Mouse (Mus musculus) megakaryocyte progenitor cell, adult 5-6 weeks (primary cell): ENCODE measurements around the gene Tac4. TPM values are rescaled to one million over a fixed set of nuclear protein-coding genes. Genes with fewer than 3 reads are reported as not detected.

Experiments used
- ATAC-seq: replicated peaks from 2 replicates; pipeline ENCODE4 v1.8.0; 2016; ENCODE audit warnings: mild to moderate bottlenecking, moderate TSS enrichment, inconsistent platforms; ENCODE audit not compliant: poor library complexity
- total RNA-seq, 2 experiments: library from RNA; stranded (forward) in 1 of 2; stranded (reverse) in 1 of 2; fragments of 157-497, 149-512 nt in 1 of 2; fragments of 200-1000 nt in 1 of 2; gene quantifications; 2 replicates each; pipeline versions ENCODE4 v1.2.3 to v1.2.4; 2015 to 2017

The Tac4 gene
- total RNA-seq, 2 experiments from 2014 or later = not detected

DNA sequence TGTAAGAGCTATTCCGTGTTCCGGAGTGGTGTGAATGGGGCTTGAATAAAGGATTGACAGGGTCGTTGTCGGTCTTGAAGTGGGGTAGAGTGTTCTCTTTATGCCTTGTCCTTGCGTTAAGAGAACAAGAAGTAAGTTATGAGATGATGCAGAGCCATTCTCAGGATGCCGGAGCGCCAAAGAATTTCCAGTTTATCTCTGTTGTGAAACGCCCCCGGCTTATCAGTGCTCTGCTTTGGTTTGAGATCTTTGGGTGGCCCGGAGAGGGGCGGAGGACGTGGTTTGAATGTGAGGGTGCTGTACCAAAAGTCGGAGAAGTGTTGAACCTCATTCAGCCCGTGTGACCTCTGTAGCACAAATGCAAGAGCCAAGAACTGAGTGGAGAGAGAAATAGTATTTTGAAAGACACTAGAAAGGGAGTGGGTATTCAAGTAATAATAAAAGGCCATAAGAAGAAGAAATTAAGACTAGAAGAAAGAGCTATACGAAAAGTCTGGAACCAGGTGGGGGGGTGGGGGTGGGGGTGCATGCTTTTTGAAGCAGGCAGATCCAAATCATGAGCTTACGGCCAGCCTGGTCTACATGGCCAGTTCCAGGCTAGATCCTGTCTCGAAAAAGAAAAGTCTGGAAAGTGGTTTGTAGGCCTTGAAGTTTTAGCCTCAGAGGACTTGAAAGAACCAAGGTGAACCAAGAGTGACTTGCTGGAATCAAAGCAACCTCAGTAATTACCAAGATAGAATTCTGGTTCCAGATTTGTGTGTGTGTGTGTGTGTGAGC, 49.5 kb downstream of the Tac4 start:
- ATAC-seq = no peak

DNA sequence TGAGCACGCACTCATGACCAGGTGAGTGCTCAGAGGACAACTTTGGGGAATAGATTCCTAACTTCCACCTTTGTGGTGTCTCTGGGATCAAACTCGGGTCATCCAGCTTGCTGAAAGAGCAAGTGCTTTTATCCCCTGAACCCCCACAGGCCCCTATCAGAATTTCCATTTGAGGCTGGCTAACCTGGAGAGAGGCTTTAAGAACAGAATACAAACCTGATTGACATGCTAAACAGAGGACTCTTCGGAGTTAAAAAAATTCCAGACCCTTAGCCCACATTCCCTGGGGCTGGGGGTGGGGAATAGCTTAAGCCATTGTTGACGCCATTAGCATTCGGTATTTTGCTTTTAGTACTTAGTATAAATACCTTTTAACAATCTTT, 50.1 kb downstream of the Tac4 start:
- no peak for ATAC-seq

DNA sequence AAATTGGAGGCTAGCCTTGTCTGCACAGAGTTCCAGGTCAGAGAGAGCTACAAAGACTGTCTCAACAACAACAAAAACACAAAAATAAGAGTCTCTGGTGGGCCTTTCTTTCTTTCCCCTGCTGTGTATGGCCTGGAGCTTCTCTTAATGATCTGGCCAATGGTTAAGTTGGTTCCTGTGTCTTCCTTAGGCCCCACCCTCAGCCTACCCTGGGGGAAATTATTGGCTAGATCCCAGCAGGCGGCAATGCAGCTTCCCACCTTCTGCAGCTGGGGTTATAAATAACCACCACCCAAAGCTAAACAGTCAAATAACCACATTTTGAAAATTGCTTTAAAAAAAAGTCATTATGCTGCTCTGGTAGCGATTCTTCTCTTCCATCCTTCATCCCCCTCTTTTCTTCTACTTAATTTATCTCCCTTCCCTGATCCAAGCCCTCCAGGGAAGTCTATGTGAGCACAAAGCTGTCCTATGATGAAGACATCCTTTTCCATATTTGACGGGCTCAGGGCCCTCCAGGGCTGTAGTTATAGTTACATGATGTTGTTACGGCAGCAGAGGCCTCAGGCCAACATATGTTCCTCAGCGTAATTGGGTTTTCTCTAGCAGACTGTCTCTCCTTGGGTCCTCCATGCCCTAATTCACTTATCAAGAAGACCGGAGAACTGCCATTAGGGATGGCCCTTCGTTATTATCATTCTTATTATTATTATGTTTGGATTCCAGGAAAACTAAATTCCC, 54.1 kb downstream of the Tac4 start:
- ATAC-seq = no peak

DNA sequence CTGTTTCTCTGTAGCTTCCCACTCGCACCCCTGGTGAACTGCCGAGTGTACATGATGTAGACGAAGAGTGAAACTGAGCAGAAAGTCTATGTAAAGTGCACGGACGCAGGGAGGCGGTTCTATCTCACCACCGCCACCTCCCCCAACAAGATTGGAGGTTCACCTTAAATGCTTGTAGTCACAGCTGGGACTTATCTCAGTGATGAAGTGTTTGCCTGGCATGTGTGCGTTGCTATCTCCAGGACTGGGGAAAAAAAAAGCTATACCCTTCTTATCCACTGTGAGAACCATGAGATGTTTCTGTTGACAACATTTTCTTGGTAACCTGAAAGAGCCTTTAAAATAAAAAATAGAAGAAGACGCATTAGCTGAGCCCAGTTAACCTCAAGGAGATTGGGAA, 56.8 kb downstream of the Tac4 start:
- peak; percentile 81 for ATAC-seq

Other genes starting within 250 kb of the Tac4 start
- gene Pdk2, start 220.2 kb upstream of the Tac4 start, total RNA-seq (2015) = 4.2 and 4.8 TPM in 2 replicates
- gene Pdk2, start 220.2 kb upstream of the Tac4 start, total RNA-seq (2017) = 0.71 and 1.4 TPM in 2 replicates
- gene Itga3, start 184.7 kb upstream of the Tac4 start, total RNA-seq (2015) = 1.1 TPM in 1 of 2 replicates, not detected in the other
- 0.03 TPM in 1 of 2 replicates, not detected in the other for gene Itga3, start 184.7 kb upstream of the Tac4 start, total RNA-seq (2017)
- not detected in 2 replicates for gene Dlx3, start 141.4 kb upstream of the Tac4 start, total RNA-seq (2015)
- gene Dlx3, start 141.4 kb upstream of the Tac4 start, total RNA-seq (2017) = not detected in 2 replicates
- not detected in 2 replicates for gene Dlx4, start 115.3 kb upstream of the Tac4 start, total RNA-seq (2015)
- gene Dlx4, start 115.3 kb upstream of the Tac4 start, total RNA-seq (2017) = not detected in 2 replicates
- gene Kat7, start 48.7 kb downstream of the Tac4 start, total RNA-seq (2015) = 99.1 and 111 TPM in 2 replicates
- gene Kat7, start 48.7 kb downstream of the Tac4 start, total RNA-seq (2017) = 70.8 and 73.3 TPM in 2 replicates
- 90.4 and 98.3 TPM in 2 replicates for gene Fam117a, start 75.5 kb downstream of the Tac4 start, total RNA-seq (2015)
- 89.6 and 91.8 TPM in 2 replicates for gene Fam117a, start 75.5 kb downstream of the Tac4 start, total RNA-seq (2017)
- gene Slc35b1, start 123.2 kb downstream of the Tac4 start, total RNA-seq (2015) = 82.6 and 88.6 TPM in 2 replicates
- 61.2 and 85.6 TPM in 2 replicates for gene Slc35b1, start 123.2 kb downstream of the Tac4 start, total RNA-seq (2017)
- gene Spop, start 152.6 kb downstream of the Tac4 start, total RNA-seq (2015) = 88.9 and 102 TPM in 2 replicates
- 60.2 and 63.3 TPM in 2 replicates for gene Spop, start 152.6 kb downstream of the Tac4 start, total RNA-seq (2017)